ENCODE assay signal across 8 mouse cellular contexts in genomic region chr5:113627820-113628437, GRCm38 (mm10). TPM values are rescaled to one million over a fixed set of nuclear protein-coding genes. Genes with fewer than 3 reads are reported as not detected.
A peak's percentile ranks its signal among the peaks of the same experiment; 100 is the strongest.
DNase-seq lines count a peak whose midpoint lies in the region; ATAC-seq and TF ChIP-seq lines count a peak whose summit lies in the region.

No protein-coding gene starts in this region.

- no peak overlapping the region for H3K9ac ChIP-seq in intestine, embryonic 15.5 days
- 0 out of 2 replicates have a peak overlapping the region, but pooled peaks have one; percentile 34 for H3K9ac ChIP-seq in stomach, embryonic 16.5 days (ENCODE audit: low read length)
- H3K9ac ChIP-seq in forebrain, postnatal 0 days: no peak overlapping the region

- H3K4me1 ChIP-seq in intestine, embryonic 15.5 days (replicated peaks): peaks cover 22% of the 10 kb centered on the region
- peaks cover 18% of the 10 kb centered on the region for H3K4me1 ChIP-seq in stomach, embryonic 16.5 days (ENCODE audit: control insufficient read depth, insufficient read depth, low read length)
- H3K4me1 ChIP-seq in forebrain, postnatal 0 days (ENCODE audit: insufficient read depth): no peaks in the 10 kb centered on the region

- H3K4me3 ChIP-seq in intestine, embryonic 15.5 days (replicated peaks): no peak overlapping the region
- H3K4me3 ChIP-seq in stomach, embryonic 16.5 days (replicated peaks; ENCODE audit: low read length): no peak overlapping the region
- H3K4me3 ChIP-seq in layer of hippocampus, adult 2 months: no peak overlapping the region
- H3K4me3 ChIP-seq in forebrain, postnatal 0 days (ENCODE audit: low read depth, low read length): no peak overlapping the region

- no peaks in the 10 kb centered on the region for H3K27me3 ChIP-seq in intestine, embryonic 15.5 days (replicated peaks)
- no peaks in the 10 kb centered on the region for H3K27me3 ChIP-seq in stomach, embryonic 16.5 days (ENCODE audit: control insufficient read depth, insufficient read depth, low read length)
- H3K27me3 ChIP-seq in forebrain, postnatal 0 days (ENCODE audit: insufficient read depth, low read length): no peaks in the 10 kb centered on the region

- 31% methylated on average over 11 of the region's 11 CpGs for WGBS in intestine, embryonic 15.5 days
- WGBS in stomach, embryonic 16.5 days: 25% methylated on average over 11 of the region's 11 CpGs
- WGBS in forebrain, postnatal 0 days: 72% methylated on average over 11 of the region's 11 CpGs

- H3K27ac ChIP-seq in intestine, embryonic 15.5 days: no peak overlapping the region
- peak overlapping the region; percentile 17; the same call in 1 of the 2 replicates for H3K27ac ChIP-seq in stomach, embryonic 16.5 days (ENCODE audit: low read length)
- no peak overlapping the region for H3K27ac ChIP-seq in layer of hippocampus, adult 2 months
- no peak overlapping the region for H3K27ac ChIP-seq in forebrain, postnatal 0 days (ENCODE audit: low read depth, low read length)

- no peak for TF ChIP-seq CTCF in layer of hippocampus, adult 2 months (conservative IDR thresholded peaks at IDR 0.05)
- no peak for TF ChIP-seq CTCF in forebrain, postnatal 0 days (IDR thresholded peaks at IDR 0.05; ENCODE audit: low read depth)

- H3K4me2 ChIP-seq in intestine, embryonic 15.5 days (replicated peaks): no peak overlapping the region
- H3K4me2 ChIP-seq in stomach, embryonic 16.5 days (ENCODE audit: low read depth, low read length): no peak overlapping the region
- H3K4me2 ChIP-seq in forebrain, postnatal 0 days (ENCODE audit: low read depth): no peak overlapping the region

- H3K36me3 ChIP-seq in intestine, embryonic 15.5 days: no peaks in the 10 kb centered on the region
- no peaks in the 10 kb centered on the region for H3K36me3 ChIP-seq in stomach, embryonic 16.5 days (ENCODE audit: control insufficient read depth, insufficient read depth, low read length)
- H3K36me3 ChIP-seq in forebrain, postnatal 0 days (ENCODE audit: insufficient read depth): no peaks in the 10 kb centered on the region

- ATAC-seq in intestine, embryonic 15.5 days: peak; percentile 66
- ATAC-seq in stomach, embryonic 16.5 days (ENCODE audit: insufficient read depth, low FRiP score): peak; percentile 74
- no peak for ATAC-seq in forebrain, postnatal 0 days

- H3K9me3 ChIP-seq in intestine, embryonic 15.5 days: no peaks in the 10 kb centered on the region
- H3K9me3 ChIP-seq in stomach, embryonic 16.5 days (replicated peaks; ENCODE audit: control insufficient read depth, low read length): no peaks in the 10 kb centered on the region
- H3K9me3 ChIP-seq in forebrain, postnatal 0 days (ENCODE audit: low read length): no peaks in the 10 kb centered on the region

- peak; percentile 35 for DNase-seq in adrenal gland, postnatal 10 days
- no peak for DNase-seq in adrenal gland, postnatal 25 days
- peak; percentile 54 for DNase-seq in urinary bladder, postnatal 14 days (ENCODE audit: low spot score)
- no peak for DNase-seq in urinary bladder, postnatal 10 days (ENCODE audit: low spot score)
- DNase-seq in layer of hippocampus, adult 2 months (ENCODE audit: low spot score in 2 of 2): no peak
- DNase-seq in forebrain, postnatal 0 days: no peak

RNA-seq across cellular contexts. Expression of gene Cmklr1, which starts 22.3 kb away (rescaled TPM):
- total RNA-seq in adrenal gland, postnatal 10 days (2021): 10 to 100 TPM in 1 of 2 experiments, 1 to 10 TPM in 1; 9.7 to 11.7 TPM
- total RNA-seq in adrenal gland, postnatal 25 days (2021): 9.3 and 12.9 TPM in 2 replicates
- 2.4 and 3.7 TPM in 2 replicates for polyA plus RNA-seq in intestine, embryonic 15.5 days (2015; fragmentation: Nextera tagmentation; extraction: Ambion mirVana)
- polyA plus RNA-seq in stomach, embryonic 16.5 days (2015; fragmentation: Nextera tagmentation; extraction: Ambion mirVana): 3.4 and 4.2 TPM in 2 replicates
- total RNA-seq in layer of hippocampus, adult 2 months (2021): 1 to 10 TPM; 3.3 to 4.5 TPM
- 0.92 and 2.7 TPM in 2 replicates for total RNA-seq in forebrain, postnatal 0 days (2014; rRNA removed)
- polyA plus RNA-seq in forebrain, postnatal 0 days (2015; fragmentation: Nextera tagmentation; extraction: Ambion mirVana): 0.72 and 1.4 TPM in 2 replicates

Comparison
In these comparisons a context has a peak if more than half of its experiments do, and no peak if none do; other contexts are left out.
1. DNase-seq: peak in adrenal gland, postnatal 10 days (single experiment) and urinary bladder, postnatal 14 days (single experiment); none in adrenal gland, postnatal 25 days (single experiment), urinary bladder, postnatal 10 days (single experiment), layer of hippocampus, adult 2 months (0 of 2) and forebrain, postnatal 0 days (single experiment).